Mouse (Mus musculus) ES-E14 (cell line): Measurements from ENCODE around the gene Ank3. TPM values are rescaled to one million over a fixed set of nuclear protein-coding genes. Genes with fewer than 3 reads are reported as not detected.

Experiments used
- DNase-seq: peaks from one replicate; pipeline ENCODE4 v3.0.0-alpha.2; 2013; ENCODE audit warnings: low read depth, low spot score
- H3K27ac ChIP-seq: 2 replicates; pipeline ENCODE4 v1.5.1; 2012; ENCODE audit warnings: low read depth, mild to moderate bottlenecking, low read length, moderate library complexity, mixed read lengths; ENCODE audit not compliant: poor library complexity, insufficient read depth, severe bottlenecking
- H3K36me3 ChIP-seq: 2 replicates; pipeline ENCODE4 v1.6.1; 2012; ENCODE audit warnings: mild to moderate bottlenecking, low read length, moderate library complexity, mixed read lengths; ENCODE audit not compliant: control insufficient read depth, poor library complexity, insufficient read depth, severe bottlenecking
- H3K4me1 ChIP-seq, 2 experiments: fragments of 150-350 bp in 1 of 2; sonication (generic) in 1 of 2; 2 replicates each; pipeline ENCODE4 v1.6.1; 2012; ENCODE audit warnings: low read length in 2 of 2, mild to moderate bottlenecking in 1 of 2, mixed read lengths in 1 of 2; ENCODE audit not compliant: control insufficient read depth in 2 of 2, insufficient read depth in 2 of 2, poor library complexity in 1 of 2
- H3K4me3 ChIP-seq, 2 experiments: fragments of 150-350 bp in 1 of 2; sonication (generic) in 1 of 2; 2 replicates each; pipeline ENCODE4 v1.5.1; 2012; ENCODE audit warnings: low read length in 2 of 2, low read depth in 1 of 2, mild to moderate bottlenecking in 1 of 2, mixed read lengths in 1 of 2; ENCODE audit not compliant: insufficient read depth in 1 of 2, poor library complexity in 1 of 2, severe bottlenecking in 1 of 2
- H3K9ac ChIP-seq: 2 replicates; pipeline ENCODE4 v1.6.1; 2012; ENCODE audit warnings: low read depth, mild to moderate bottlenecking, low read length, mixed read lengths; ENCODE audit not compliant: poor library complexity, insufficient read depth, severe bottlenecking
- H3K9me3 ChIP-seq: fragments of 150-350 bp; sonication (generic); 2 replicates; pipeline ENCODE4 v1.6.1; 2012; ENCODE audit warnings: low read depth, mild to moderate bottlenecking, low read length; ENCODE audit not compliant: control insufficient read depth, insufficient read depth
- CHD2 ChIP-seq: IDR thresholded peaks from 2 replicates; pipeline ENCODE4 v1.6.1; 2014; ENCODE audit warnings: mild to moderate bottlenecking, low read depth, low read length, inconsistent platforms
- HCFC1 ChIP-seq: IDR thresholded peaks from 2 replicates; pipeline ENCODE4 v1.6.1; 2012; ENCODE audit warnings: low read length, inconsistent platforms, borderline replicate concordance; ENCODE audit not compliant: insufficient read depth
- MAFK ChIP-seq: IDR thresholded peaks from 2 replicates; pipeline ENCODE4 v1.6.1; 2014; ENCODE audit warnings: mild to moderate bottlenecking, low read depth, low read length, inconsistent platforms; ENCODE audit not compliant: insufficient read depth
- ZC3H11A ChIP-seq: IDR thresholded peaks from 2 replicates; pipeline ENCODE4 v1.6.1; 2012; ENCODE audit warnings: low read depth, mild to moderate bottlenecking, inconsistent platforms, low read length, borderline replicate concordance
- ZNF384 ChIP-seq: IDR thresholded peaks from 2 replicates; pipeline ENCODE4 v1.6.1; 2012; ENCODE audit warnings: low read depth, low read length, inconsistent platforms
- in situ Hi-C, 2 experiments: fragments of 600-800 bp; cut with MboI; formaldehyde crosslinking; loops; one replicate each; pipeline ENCODE4 v1.15.1; 2025; ENCODE audit warnings: low sequenced_read_pairs in 2 of 2, inconsistent platforms in 1 of 2; ENCODE audit not compliant: unreplicated experiment in 2 of 2
- total RNA-seq: library from RNA; depleted of rRNA; stranded (reverse); fragments of 300-350 nt; gene quantifications from 2 replicates; pipeline ENCODE4 v1.2.3, GENCODE M21; 2012

Ank3 gene
- total RNA-seq, 1 experiment, result 6.5 TPM

DNA sequence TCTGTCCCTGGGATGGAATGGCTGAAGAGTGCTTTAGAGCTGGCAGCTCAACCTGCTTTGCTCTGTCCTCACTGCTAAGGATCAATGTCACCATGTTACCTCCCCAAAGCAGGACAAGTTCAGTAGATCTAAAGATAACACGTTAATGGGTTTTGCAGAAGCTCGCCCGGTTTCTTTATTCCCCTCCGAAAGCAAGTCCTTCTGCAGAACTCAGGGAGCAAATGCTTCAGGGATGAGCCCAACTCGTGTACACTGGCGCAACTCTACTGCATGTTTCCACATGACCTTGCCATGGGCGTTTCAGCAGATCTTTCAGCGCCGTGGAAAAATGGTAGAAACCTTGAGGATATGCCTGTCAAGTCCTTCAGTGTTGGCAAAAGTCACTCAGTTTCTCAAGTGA is 247.4 kb downstream of the Ank3 start:
- Histone ChIP-seq H3K36me3 (no peaks in the 10 kb centered on the region), H3K4me1 (no peaks in the 10 kb centered on the region; a peak in 1 of 4 replicates), H3K9me3 (no peaks in the 10 kb centered on the region), H3K9ac (no peak overlapping the region), H3K4me3 (no peak overlapping the region), H3K27ac (no peak overlapping the region)
- in situ Hi-C loops, result no loop called here
- no peak for DNase-seq
- no peak for TF ChIP-seq HCFC1
- TF ChIP-seq MAFK, result no peak
- TF ChIP-seq CHD2, result no peak
- TF ChIP-seq ZNF384, result no peak
- no peak for TF ChIP-seq ZC3H11A

DNA sequence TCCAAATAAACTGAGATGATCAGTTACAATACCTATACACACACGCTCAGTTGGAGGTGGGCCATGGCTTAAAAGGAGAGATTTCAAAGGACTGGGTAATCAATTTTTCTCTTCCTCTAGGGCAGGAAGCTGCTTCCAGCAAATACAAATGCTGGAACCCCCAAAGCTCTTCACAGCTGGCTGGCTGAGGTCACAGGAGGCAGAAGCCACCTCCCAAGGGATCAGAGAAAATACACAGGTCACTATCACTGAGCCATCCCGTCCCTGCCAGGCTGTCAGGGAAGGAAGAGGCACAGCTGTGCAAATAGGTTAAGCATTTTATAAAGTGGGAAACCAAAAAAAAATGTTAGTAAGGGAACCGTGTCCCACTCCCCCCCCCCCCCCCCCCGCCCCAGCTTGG is 251.5 kb downstream of the Ank3 start:
- TF ChIP-seq ZC3H11A, result no peak
- no peak for TF ChIP-seq CHD2
- no peak for DNase-seq
- in situ Hi-C loops, result loop anchor here (25.0 kb wide), 2 partner anchors 187 to 312 kb away; no protein-coding TSS in a partner anchor
- no peaks in the 10 kb centered on the region for H3K9me3 ChIP-seq
- no peak overlapping the region for H3K4me3 ChIP-seq
- no peak overlapping the region for H3K27ac ChIP-seq
- no peaks in the 10 kb centered on the region; a peak in 1 of 4 replicates for H3K4me1 ChIP-seq
- H3K9ac ChIP-seq, result no peak overlapping the region
- no peaks in the 10 kb centered on the region for H3K36me3 ChIP-seq

DNA sequence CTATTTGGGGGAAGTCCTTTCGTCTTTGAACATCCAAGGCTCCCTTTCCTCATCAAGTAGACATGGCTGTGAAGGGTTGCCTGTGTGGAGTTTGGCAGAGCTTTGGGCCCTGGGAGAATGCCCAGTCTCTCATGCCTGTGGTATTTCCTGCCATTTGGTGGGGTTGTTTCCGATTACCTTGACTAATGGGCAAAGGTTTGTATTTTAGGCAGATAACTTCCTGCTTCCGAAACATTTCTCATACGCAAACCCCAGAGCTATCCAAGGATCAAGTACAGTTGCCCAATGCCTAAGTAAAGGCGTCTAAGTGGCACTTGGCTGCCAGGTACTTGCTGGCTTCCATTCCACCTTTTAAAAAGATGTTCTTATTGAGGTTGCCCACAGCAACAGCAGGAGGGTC is 254.1 kb downstream of the Ank3 start:
- Histone ChIP-seq H3K9me3 (no peaks in the 10 kb centered on the region), H3K4me3 (no peak overlapping the region), H3K27ac (no peak overlapping the region), H3K9ac (no peak overlapping the region), H3K36me3 (no peaks in the 10 kb centered on the region), H3K4me1 (no peaks in the 10 kb centered on the region)
- no peak for TF ChIP-seq ZNF384
- no peak for TF ChIP-seq MAFK
- TF ChIP-seq HCFC1, result no peak
- TF ChIP-seq ZC3H11A, result no peak
- TF ChIP-seq CHD2, result no peak
- no peak for DNase-seq
- in situ Hi-C loops, result loop anchor here (25.0 kb wide), 2 partner anchors 185 to 310 kb away; no protein-coding TSS in a partner anchor

DNA sequence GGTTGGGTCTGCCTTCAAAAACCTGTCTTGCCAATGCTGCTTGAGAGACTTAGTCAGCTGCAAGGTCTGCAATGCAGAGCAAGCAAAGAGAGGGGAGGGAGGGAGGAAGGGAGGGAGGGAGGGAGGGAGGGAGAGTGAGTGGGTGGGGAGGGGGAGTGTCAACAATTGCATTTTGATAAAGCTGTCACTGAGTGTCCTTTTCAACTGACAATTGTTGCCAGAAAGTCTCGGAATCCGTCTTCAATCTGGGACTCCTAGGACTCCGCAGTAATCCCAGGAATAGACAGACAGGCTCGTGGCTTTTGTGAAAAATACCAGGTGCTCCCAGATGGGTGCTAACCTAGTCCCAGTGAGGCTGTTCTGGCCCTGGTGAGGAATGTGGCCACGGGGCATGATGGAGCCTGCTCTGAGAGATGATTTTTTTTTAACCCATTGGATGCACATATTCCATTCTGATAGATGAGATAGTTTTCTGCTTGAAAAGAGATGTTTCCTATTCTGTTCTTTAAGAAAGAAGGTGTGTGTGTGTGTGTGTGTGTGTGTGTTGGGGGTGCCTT is 254.6 kb downstream of the Ank3 start:
- Histone ChIP-seq H3K9ac (no peak overlapping the region), H3K4me3 (no peak overlapping the region), H3K4me1 (peaks cover 0 to 2% of the 10 kb centered on the region in 2 experiments; a peak in 1 of 4 replicates), H3K36me3 (no peaks in the 10 kb centered on the region), H3K27ac (no peak overlapping the region), H3K9me3 (no peaks in the 10 kb centered on the region)
- no peak for TF ChIP-seq MAFK
- no peak for TF ChIP-seq HCFC1
- no peak for TF ChIP-seq ZNF384
- no peak for TF ChIP-seq CHD2
- TF ChIP-seq ZC3H11A, result no peak
- DNase-seq, result no peak
- in situ Hi-C loops, result loop anchor here (25.0 kb wide), 2 partner anchors 184 to 309 kb away; no protein-coding TSS in a partner anchor

DNA sequence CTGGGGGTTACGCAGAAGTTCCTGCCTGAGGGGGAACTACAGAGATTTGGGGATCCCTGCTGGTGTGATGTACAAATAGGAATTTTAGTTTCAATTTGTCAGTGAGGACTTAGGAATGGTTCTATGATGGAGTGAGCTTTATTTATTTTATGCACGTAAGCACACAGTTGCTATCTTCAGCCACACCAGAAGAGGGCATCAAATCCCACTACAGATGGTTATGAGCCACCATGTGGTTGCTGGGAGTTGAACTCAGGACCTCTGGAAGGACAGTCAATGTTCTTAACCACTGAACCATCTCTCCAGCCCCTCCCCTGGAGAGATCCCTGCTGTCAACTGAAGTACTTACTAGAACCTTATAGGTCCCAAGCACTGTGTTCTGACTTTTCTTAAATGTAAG is 255.6 kb downstream of the Ank3 start:
- Histone ChIP-seq H3K27ac (no peak overlapping the region), H3K9me3 (no peaks in the 10 kb centered on the region), H3K4me1 (peaks cover 0 to 2% of the 10 kb centered on the region in 2 experiments; a peak in 1 of 4 replicates), H3K9ac (no peak overlapping the region), H3K4me3 (no peak overlapping the region), H3K36me3 (no peaks in the 10 kb centered on the region)
- no peak for DNase-seq
- in situ Hi-C loops, result loop anchor here (25.0 kb wide), 2 partner anchors 183 to 308 kb away; no protein-coding TSS in a partner anchor
- TF ChIP-seq HCFC1 (no peak), ZC3H11A (no peak), MAFK (no peak), CHD2 (no peak), ZNF384 (no peak)
